Mouse (Mus musculus) liver, embryonic 14.5 days (tissue): ENCODE data around the gene Gm30083.

Experiments used
- CTCF ChIP-seq: IDR thresholded peaks from 2 replicates; pipeline ENCODE4 v1.5.1; 2016; ENCODE audit warnings: antibody characterized with exemption, low read depth, control low read depth
- EP300 ChIP-seq: IDR thresholded peaks from 2 replicates; pipeline ENCODE4 v1.6.1; 2016; ENCODE audit warnings: antibody characterized with exemption, low read depth

GRCm38 (mm10) chr14:33972679-33973078 lies 42.3 kb downstream of the Gm30083 start:
- TF ChIP-seq CTCF: peak; percentile 52; the same call in 1 of the 2 replicates
- no peak for TF ChIP-seq EP300
